Mouse (Mus musculus): ENCODE results near the gene Kif17.

- TF ChIP-seq POLR2A (IDR thresholded peaks at IDR 0.05; ENCODE audit: borderline replicate concordance, extremely low read depth, insufficient read depth, insufficient read length, poor library complexity, severe bottlenecking) (no peak), CTCF (IDR thresholded peaks at IDR 0.05; ENCODE audit: borderline replicate concordance, extremely low read depth, insufficient read depth, insufficient read length) (no peak)
Measured at GRCm38 (mm10) chr4:138337341-138337740, 87.1 kb downstream of the Kif17 start.

Data from brain, embryonic 14.5 days (tissue).